Mouse (Mus musculus) lung, postnatal 0 days (tissue): ENCODE data around the gene Socs3.

Source experiments
- CTCF ChIP-seq: IDR thresholded peaks from 2 replicates; pipeline ENCODE4 v1.5.1; 2016; ENCODE audit warnings: antibody characterized with exemption, mild to moderate bottlenecking
- EP300 ChIP-seq: IDR thresholded peaks from 2 replicates; pipeline ENCODE4 v1.6.1; 2016; ENCODE audit warnings: antibody characterized with exemption, mild to moderate bottlenecking, control low read depth

GRCm38 (mm10) chr11:118012595-118012994 lies 42.7 kb upstream of the Socs3 start:
- TF ChIP-seq EP300 (no peak), CTCF (no peak)
